Mouse (Mus musculus) MEL-GATA-1-ER (cell line): ENCODE measurements around the gene Smad9.

ENCODE experiments used
- DNase-seq: peaks from one replicate; pipeline ENCODE4 v3.0.0-alpha.2; 2012; ENCODE audit warnings: low read depth; ENCODE audit errors: extremely low read depth

The Smad9 gene

GRCm38 (mm10) chr3:54755145-54756041, at the start of gene Smad9:
Gene Smad9 (plus strand): TSS chr3:54755582.
- DNase-seq = no peak

- DNase-seq = no peak
Measured at GRCm38 (mm10) chr3:54708972-54709371, 46.4 kb upstream of the Smad9 start.

- no peak for DNase-seq
Measured at GRCm38 (mm10) chr3:54714253-54714652, 41.1 kb upstream of the Smad9 start, which contains the start of gene Gm21958. Gene Gm21958 (minus strand): TSS chr3:54714353.

GRCm38 (mm10) chr3:54715461-54715860, 39.9 kb upstream of the Smad9 start:
- DNase-seq = no peak

GRCm38 (mm10) chr3:54717348-54717747, 38.0 kb upstream of the Smad9 start:
- DNase-seq = no peak

GRCm38 (mm10) chr3:54718947-54719346, 36.4 kb upstream of the Smad9 start:
- peak; percentile 46 for DNase-seq

GRCm38 (mm10) chr3:54723741-54724500, 31.5 kb upstream of the Smad9 start:
- DNase-seq = no peak

GRCm38 (mm10) chr3:54725344-54725743, 30.0 kb upstream of the Smad9 start:
- no peak for DNase-seq

- no peak for DNase-seq
Measured at GRCm38 (mm10) chr3:54727588-54727987, 27.8 kb upstream of the Smad9 start.

- no peak for DNase-seq
Measured at GRCm38 (mm10) chr3:54728100-54728499, 27.3 kb upstream of the Smad9 start.

- no peak for DNase-seq
Measured at GRCm38 (mm10) chr3:54731626-54732150, 23.7 kb upstream of the Smad9 start.

- DNase-seq = peak; percentile 15
Measured at GRCm38 (mm10) chr3:54732371-54732770, 23.0 kb upstream of the Smad9 start.

GRCm38 (mm10) chr3:54734411-54735246, 20.8 kb upstream of the Smad9 start:
- DNase-seq = peak; percentile 71

GRCm38 (mm10) chr3:54735247-54736046, 19.9 kb upstream of the Smad9 start, which contains the start of the genes Exosc8 and Alg5:
Gene Exosc8 (minus strand): TSS chr3:54735393.
Gene Alg5 (plus strand): TSS chr3:54735539.
- peak; percentile 42 for DNase-seq

- peak; percentile 24 for DNase-seq
Measured at GRCm38 (mm10) chr3:54736101-54736927, 19.1 kb upstream of the Smad9 start.

GRCm38 (mm10) chr3:54737317-54737716, 18.1 kb upstream of the Smad9 start:
- no peak for DNase-seq

GRCm38 (mm10) chr3:54741965-54742364, 13.4 kb upstream of the Smad9 start:
- DNase-seq = no peak

GRCm38 (mm10) chr3:54745799-54746198, 9.6 kb upstream of the Smad9 start:
- no peak for DNase-seq

- DNase-seq = no peak
Measured at GRCm38 (mm10) chr3:54753411-54753810, 2.0 kb upstream of the Smad9 start.
